Mouse (Mus musculus) NIH3T3 (cell line): ENCODE measurements around the gene Serpine1.
"Not testable (repeated sequence)": the region's sequence is repeated elsewhere in the genome, so short reads cannot be mapped to it uniquely, and the experiment has no call there.

ENCODE experiments used
- DNase-seq: peaks from one replicate; pipeline ENCODE4 v3.0.0-alpha.2; 2012; ENCODE audit warnings: low read depth

Gene Serpine1

GRCm38 (mm10) chr5:137072079-137072960 lies at the start of gene Serpine1:
Gene Serpine1 (minus strand): TSS chr5:137072268.
- DNase-seq = peak; percentile 95

GRCm38 (mm10) chr5:137121280-137121679 lies 49.2 kb upstream of the Serpine1 start:
- no peak for DNase-seq

GRCm38 (mm10) chr5:137118878-137119277 lies 46.8 kb upstream of the Serpine1 start:
- no peak for DNase-seq

GRCm38 (mm10) chr5:137117994-137118393 lies 45.9 kb upstream of the Serpine1 start:
- DNase-seq = not testable (repeated sequence)

- no peak for DNase-seq
These were observed 44.9 kb upstream of the Serpine1 start for GRCm38 (mm10) chr5:137116987-137117386.

- peak; percentile 86 for DNase-seq
These were observed 44.1 kb upstream of the Serpine1 start, which contains the start of gene Trim56 for GRCm38 (mm10) chr5:137115866-137116847. Gene Trim56 (minus strand): TSS chr5:137116209.

GRCm38 (mm10) chr5:137114891-137115561 lies 43.0 kb upstream of the Serpine1 start:
- DNase-seq = no peak

- no peak for DNase-seq
These were observed 39.7 kb upstream of the Serpine1 start for GRCm38 (mm10) chr5:137111542-137112408.

GRCm38 (mm10) chr5:137110863-137111262 lies 38.8 kb upstream of the Serpine1 start:
- no peak for DNase-seq

GRCm38 (mm10) chr5:137109941-137110593 lies 38.0 kb upstream of the Serpine1 start:
- no peak for DNase-seq

- DNase-seq = peak; percentile 29
These were observed 36.0 kb upstream of the Serpine1 start for GRCm38 (mm10) chr5:137108111-137108510.

- DNase-seq = no peak
These were observed 35.6 kb upstream of the Serpine1 start for GRCm38 (mm10) chr5:137107670-137108069.

GRCm38 (mm10) chr5:137107024-137107423 lies 35.0 kb upstream of the Serpine1 start:
- peak; percentile 96 for DNase-seq

GRCm38 (mm10) chr5:137106434-137106833 lies 34.4 kb upstream of the Serpine1 start:
- DNase-seq = peak; percentile 32

- peak; percentile 48 for DNase-seq
These were observed 31.9 kb upstream of the Serpine1 start for GRCm38 (mm10) chr5:137103969-137104368.

GRCm38 (mm10) chr5:137102575-137103522 lies 30.8 kb upstream of the Serpine1 start:
- peak; percentile 90 for DNase-seq

GRCm38 (mm10) chr5:137102078-137102477 lies 30.0 kb upstream of the Serpine1 start:
- peak; percentile 79 for DNase-seq

- DNase-seq = peak; percentile 61
These were observed 28.6 kb upstream of the Serpine1 start for GRCm38 (mm10) chr5:137100660-137101059.

- DNase-seq = no peak
These were observed 26.4 kb upstream of the Serpine1 start for GRCm38 (mm10) chr5:137098418-137098817.
